ENCODE assay signal across 25 mouse cellular contexts in genomic region chr4:137609281-137609680, GRCm38 (mm10). TPM values are rescaled to one million over a fixed set of nuclear protein-coding genes. Genes with fewer than 3 reads are reported as not detected.
A peak's percentile ranks its signal among the peaks of the same experiment; 100 is the strongest.
DNase-seq lines count a peak whose midpoint lies in the region; ATAC-seq and TF ChIP-seq lines count a peak whose summit lies in the region.
"Had no signal": no experiment of that assay in that cellular context is flagged by ENCODE, and none has a peak within 500 bp of the region (broad histone marks: within the 10 kb centered on the region; RNA-seq: fewer than 3 reads in every experiment).

No protein-coding gene starts in this region.

- peak; percentile 22 for DNase-seq in kidney, adult 2 months
- no peak for DNase-seq in kidney, postnatal 10 days
- peak; percentile 36 for DNase-seq in lung, postnatal 0 days (ENCODE audit: low spot score)
- DNase-seq in lung, postnatal 4 days: no peak
- no peak for DNase-seq in cerebellum, adult 11 months
- DNase-seq in thymus, postnatal 10 days (ENCODE audit: low spot score in 2 of 2): no peak
- DNase-seq: adrenal gland, postnatal 36 days; cerebellum, postnatal 10 days; kidney, adult 8-10 months; right cerebral cortex, postnatal 14 days had no signal

- no peaks in the 10 kb centered on the region for H3K4me1 ChIP-seq in kidney, adult 2 months (ENCODE audit: control insufficient read depth, insufficient read depth, low read length)
- no peaks in the 10 kb centered on the region for H3K4me1 ChIP-seq in lung, postnatal 0 days (ENCODE audit: insufficient read depth, low read depth, low read length)
- peaks cover 5% of the 10 kb centered on the region; the same call in 1 of the 2 replicates for H3K4me1 ChIP-seq in small intestine, adult 2 months (ENCODE audit: control insufficient read depth, insufficient read depth, insufficient read length, low read length)
- H3K4me1 ChIP-seq: embryonic facial prominence, embryonic 15.5 days; hindbrain, embryonic 12.5 days; limb, embryonic 12.5 days had no signal

- no peaks in the 10 kb centered on the region for H3K9me3 ChIP-seq in lung, postnatal 0 days (ENCODE audit: low read length)
- H3K9me3 ChIP-seq: embryonic facial prominence, embryonic 15.5 days; G1E; hindbrain, embryonic 12.5 days; limb, embryonic 12.5 days had no signal

- no peak overlapping the region for H3K4me3 ChIP-seq in kidney, adult 2 months (ENCODE audit: insufficient read depth, low read depth, low read length)
- H3K4me3 ChIP-seq in lung, postnatal 0 days (ENCODE audit: low read depth, low read length): no peak overlapping the region
- H3K4me3 ChIP-seq in small intestine, adult 2 months (ENCODE audit: low read depth, low read length): no peak overlapping the region
- H3K4me3 ChIP-seq: embryonic facial prominence, embryonic 15.5 days; hindbrain, embryonic 12.5 days; limb, embryonic 12.5 days had no signal

- WGBS in kidney, adult 2 months: 55% methylated on average over 7 of the region's 7 CpGs
- 37% methylated on average over 7 of the region's 7 CpGs for WGBS in lung, postnatal 0 days
- WGBS in small intestine, adult 2 months: 77% methylated on average over 7 of the region's 7 CpGs

- TF ChIP-seq CTCF in kidney, adult 2 months (conservative IDR thresholded peaks at IDR 0.05; ENCODE audit: insufficient read depth, insufficient read length, low read depth, low read length): no peak
- no peak for TF ChIP-seq CTCF in lung, postnatal 0 days (IDR thresholded peaks at IDR 0.05)
- no peak for TF ChIP-seq CTCF in small intestine, adult 2 months (IDR thresholded peaks at IDR 0.05; ENCODE audit: extremely low read depth, insufficient read length, insufficient replicate concordance, low read depth, low read length)

- no peak overlapping the region for H3K4me2 ChIP-seq in lung, postnatal 0 days (replicated peaks; ENCODE audit: low read depth, low read length)
- H3K4me2 ChIP-seq: embryonic facial prominence, embryonic 15.5 days; heart, embryonic 11.5 days; hindbrain, embryonic 12.5 days; limb, embryonic 12.5 days had no signal

- no peak overlapping the region for H3K27ac ChIP-seq in kidney, adult 2 months (ENCODE audit: insufficient read depth, low read depth, low read length)
- H3K27ac ChIP-seq in lung, postnatal 0 days (ENCODE audit: low read length): no peak overlapping the region
- peak overlapping the region; percentile 37; the same call in 1 of the 2 replicates for H3K27ac ChIP-seq in small intestine, adult 2 months (ENCODE audit: insufficient read depth, low read depth, low read length)
- H3K27ac ChIP-seq: embryonic facial prominence, embryonic 15.5 days; hindbrain, embryonic 12.5 days; limb, embryonic 12.5 days had no signal

- TF ChIP-seq EP300 in lung, postnatal 0 days (IDR thresholded peaks at IDR 0.05): no peak

- peaks cover 2% of the 10 kb centered on the region; the same call in 1 of the 2 replicates for H3K36me3 ChIP-seq in kidney, adult 2 months (ENCODE audit: control insufficient read depth, insufficient read depth, low read length)
- peaks cover 36% of the 10 kb centered on the region for H3K36me3 ChIP-seq in lung, postnatal 0 days (ENCODE audit: insufficient read depth, low read length)
- H3K36me3 ChIP-seq in small intestine, adult 2 months (ENCODE audit: control insufficient read depth, insufficient read depth, low read length): peaks cover 78% of the 10 kb centered on the region

- H3K27me3 ChIP-seq in kidney, adult 2 months (replicated peaks; ENCODE audit: control insufficient read depth, insufficient read depth, low read length): no peaks in the 10 kb centered on the region
- H3K27me3 ChIP-seq in lung, postnatal 0 days (replicated peaks; ENCODE audit: insufficient read depth, low read length): no peaks in the 10 kb centered on the region
- H3K27me3 ChIP-seq in small intestine, adult 2 months (ENCODE audit: control insufficient read depth, insufficient read depth, low read length): no peaks in the 10 kb centered on the region
- H3K27me3 ChIP-seq: embryonic facial prominence, embryonic 15.5 days; hindbrain, embryonic 12.5 days; limb, embryonic 12.5 days had no signal

- no peak overlapping the region for H3K9ac ChIP-seq in lung, postnatal 0 days (replicated peaks; ENCODE audit: low read depth)
- H3K9ac ChIP-seq: embryonic facial prominence, embryonic 15.5 days; hindbrain, embryonic 12.5 days; limb, embryonic 12.5 days had no signal

- peak; percentile 26 for ATAC-seq in lung, postnatal 0 days
- ATAC-seq in common myeloid progenitor, adult 5-6 weeks (replicated peaks; ENCODE audit: low read depth, poor library complexity, severe bottlenecking): peak; percentile 19
- ATAC-seq: midbrain, embryonic 16.5 days had no signal

- TF ChIP-seq POLR2A in kidney, adult 2 months (IDR thresholded peaks at IDR 0.05; ENCODE audit: low read depth, low read length): no peak
- no peak for TF ChIP-seq POLR2A in small intestine, adult 2 months (IDR thresholded peaks at IDR 0.05; ENCODE audit: low read depth, low read length)

RNA-seq across cellular contexts. Expression of gene Usp48, which starts 15.7 kb away (rescaled TPM):
- 38.6 and 39.5 TPM in 2 replicates for polyA plus RNA-seq in kidney, adult 2 months (2012; rRNA removed)
- 30.9 and 35.9 TPM in 2 replicates for polyA plus RNA-seq in lung, postnatal 0 days (2015; fragmentation: Nextera tagmentation; extraction: Ambion mirVana)
- 150 and 164 TPM in 2 replicates for total RNA-seq in common myeloid progenitor, adult 5-6 weeks (2017)
- polyA plus RNA-seq in small intestine, adult 2 months (2012; rRNA removed): 14.9 and 26.7 TPM in 2 replicates

RNA-seq across cellular contexts. Expression of gene Ldlrad2, which starts 34.9 kb away (rescaled TPM):
- polyA plus RNA-seq in kidney, adult 2 months (2012; rRNA removed): not detected in 2 replicates
- polyA plus RNA-seq in lung, postnatal 0 days (2015; fragmentation: Nextera tagmentation; extraction: Ambion mirVana): 0.54 TPM in 1 of 2 replicates, not detected in the other
- not detected in 2 replicates for total RNA-seq in common myeloid progenitor, adult 5-6 weeks (2017)
- polyA plus RNA-seq in small intestine, adult 2 months (2012; rRNA removed): not detected in 2 replicates
- total RNA-seq: adrenal gland, postnatal 36 days; G1E; gastrocnemius, adult 18-20 months; gastrocnemius, postnatal 4 days; heart, postnatal 10 days; layer of hippocampus, postnatal 25 days; left cerebral cortex, postnatal 10 days; megakaryocyte-erythroid progenitor cell, adult 5-6 weeks; neutrophil, adult 5-6 weeks had no signal
- polyA plus RNA-seq: G1E; heart, embryonic 11.5 days; hindbrain, embryonic 12.5 days; limb, embryonic 12.5 days; midbrain, embryonic 16.5 days had no signal

RNA-seq across cellular contexts. Expression of gene Rap1gap, which starts 55.2 kb away (rescaled TPM):
- 213 and 248 TPM in 2 replicates for polyA plus RNA-seq in kidney, adult 2 months (2012; rRNA removed)
- polyA plus RNA-seq in lung, postnatal 0 days (2015; fragmentation: Nextera tagmentation; extraction: Ambion mirVana): 34.9 and 48.8 TPM in 2 replicates
- 0.09 and 1.4 TPM in 2 replicates for total RNA-seq in common myeloid progenitor, adult 5-6 weeks (2017)
- 48.4 and 141 TPM in 2 replicates for polyA plus RNA-seq in small intestine, adult 2 months (2012; rRNA removed)
- total RNA-seq: G1E had no signal
- polyA plus RNA-seq: G1E had no signal

Comparison
In these comparisons a context has a peak if more than half of its experiments do, and no peak if none do; other contexts are left out.
1. DNase-seq: peak in kidney, adult 2 months (single experiment) and lung, postnatal 0 days (single experiment); none in kidney, postnatal 10 days (single experiment), lung, postnatal 4 days (0 of 2), cerebellum, adult 11 months (single experiment) and thymus, postnatal 10 days (0 of 2).